Mouse (Mus musculus) ES-E14 (cell line): ENCODE data around the gene Chd9.

ENCODE experiments used
- CHD2 ChIP-seq: IDR thresholded peaks from 2 replicates; pipeline ENCODE4 v1.6.1; 2014; ENCODE audit warnings: mild to moderate bottlenecking, low read depth, low read length, inconsistent platforms
- HCFC1 ChIP-seq: IDR thresholded peaks from 2 replicates; pipeline ENCODE4 v1.6.1; 2012; ENCODE audit warnings: low read length, inconsistent platforms, borderline replicate concordance; ENCODE audit not compliant: insufficient read depth
- MAFK ChIP-seq: IDR thresholded peaks from 2 replicates; pipeline ENCODE4 v1.6.1; 2014; ENCODE audit warnings: mild to moderate bottlenecking, low read depth, low read length, inconsistent platforms; ENCODE audit not compliant: insufficient read depth
- ZC3H11A ChIP-seq: IDR thresholded peaks from 2 replicates; pipeline ENCODE4 v1.6.1; 2012; ENCODE audit warnings: low read depth, mild to moderate bottlenecking, inconsistent platforms, low read length, borderline replicate concordance
- ZNF384 ChIP-seq: IDR thresholded peaks from 2 replicates; pipeline ENCODE4 v1.6.1; 2012; ENCODE audit warnings: low read depth, low read length, inconsistent platforms

GRCm38 (mm10) chr8:90816061-90816882 is 11.9 kb upstream of the Chd9 start:
- TF ChIP-seq HCFC1 (no peak), MAFK (no peak), ZC3H11A (no peak), ZNF384 (no peak), CHD2 (no peak)
